ENCODE assay signal across 8 mouse cellular contexts in the genomic region with DNA sequence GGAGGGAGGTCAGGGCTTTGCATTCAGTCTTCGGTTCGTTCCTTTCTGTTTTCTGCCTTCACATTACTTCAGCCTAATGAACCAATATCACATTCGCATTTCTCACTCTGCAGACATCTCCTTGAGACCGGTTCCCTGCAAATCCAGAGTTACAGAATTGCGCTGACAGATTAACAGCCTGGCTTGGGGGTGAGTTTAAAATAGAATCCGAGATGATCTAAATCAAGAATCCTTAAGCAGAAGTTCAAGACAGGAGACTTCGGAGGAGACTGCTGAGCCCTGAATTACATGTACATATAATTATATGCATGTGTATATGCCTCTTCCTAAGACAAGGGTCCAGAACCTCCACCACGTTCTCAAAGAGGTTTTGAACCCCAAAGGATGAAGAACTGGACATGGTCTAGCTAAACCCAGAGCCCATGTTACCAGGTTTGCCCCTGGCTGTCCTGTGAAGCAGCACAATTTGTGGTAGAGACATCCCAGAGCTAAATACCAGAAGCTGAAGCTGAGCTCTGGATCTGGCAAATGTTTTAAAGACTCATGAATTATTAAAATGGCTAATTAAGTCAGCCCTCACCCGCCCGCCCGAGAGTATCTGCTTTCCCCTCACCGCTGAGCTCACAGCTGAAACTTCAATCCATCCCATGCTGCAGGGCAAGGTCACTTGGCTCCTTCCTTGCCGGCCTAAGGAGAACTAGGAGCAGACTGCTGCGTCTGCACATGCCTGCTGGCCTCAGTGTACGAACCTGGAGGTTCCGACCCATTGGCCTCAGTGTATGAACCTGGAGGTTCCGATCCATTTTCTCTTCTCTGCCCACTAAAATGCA. TPM values are rescaled to one million over a fixed set of nuclear protein-coding genes. Genes with fewer than 3 reads are reported as not detected.
A peak's percentile ranks its signal among the peaks of the same experiment; 100 is the strongest.
DNase-seq lines count a peak whose midpoint lies in the region; ATAC-seq lines count a peak whose summit lies in the region.

No protein-coding gene starts in this region.

- peak overlapping the region; percentile 37; the same call in 1 of the 2 replicates for H3K4me3 ChIP-seq in embryonic facial prominence, embryonic 10.5 days
- 0 out of 2 replicates have a peak overlapping the region, but pooled peaks have one; percentile 6 for H3K4me3 ChIP-seq in intestine, embryonic 14.5 days (ENCODE audit: low read depth, low read length)
- H3K4me3 ChIP-seq in midbrain, embryonic 11.5 days (ENCODE audit: low read depth, low read length) = no peak overlapping the region

- peaks cover 47% of the 10 kb centered on the region for H3K4me1 ChIP-seq in embryonic facial prominence, embryonic 10.5 days
- H3K4me1 ChIP-seq in intestine, embryonic 14.5 days (replicated peaks; ENCODE audit: control insufficient read depth, insufficient read depth, low read length) = peaks cover 38% of the 10 kb centered on the region
- H3K4me1 ChIP-seq in midbrain, embryonic 11.5 days (ENCODE audit: control insufficient read depth, insufficient read depth, low read length) = peaks cover 28% of the 10 kb centered on the region

- H3K36me3 ChIP-seq in embryonic facial prominence, embryonic 10.5 days (replicated peaks) = no peaks in the 10 kb centered on the region
- no peaks in the 10 kb centered on the region for H3K36me3 ChIP-seq in intestine, embryonic 14.5 days (ENCODE audit: control insufficient read depth, insufficient read depth, low read length)
- H3K36me3 ChIP-seq in midbrain, embryonic 11.5 days (ENCODE audit: control insufficient read depth, insufficient read depth, low read length) = no peaks in the 10 kb centered on the region

- H3K9ac ChIP-seq in intestine, embryonic 14.5 days (ENCODE audit: low read length) = peak overlapping the region; percentile 23; the same call in 1 of the 2 replicates
- H3K9ac ChIP-seq in midbrain, embryonic 11.5 days (ENCODE audit: low read length) = no peak overlapping the region

- no peak for ATAC-seq in intestine, embryonic 14.5 days (replicated peaks; ENCODE audit: low FRiP score, low TSS enrichment, low read depth)
- peak; percentile 72 for ATAC-seq in midbrain, embryonic 11.5 days (ENCODE audit: low FRiP score)
- no peak for ATAC-seq in inflammation-experienced regulatory T-cells, adult 6 months

- H3K27me3 ChIP-seq in embryonic facial prominence, embryonic 10.5 days (replicated peaks; ENCODE audit: low read depth, poor library complexity, severe bottlenecking) = peaks cover 25% of the 10 kb centered on the region
- H3K27me3 ChIP-seq in intestine, embryonic 14.5 days (replicated peaks; ENCODE audit: control insufficient read depth, insufficient read depth, low read length) = no peaks in the 10 kb centered on the region
- no peaks in the 10 kb centered on the region; the same call in 1 of the 2 replicates for H3K27me3 ChIP-seq in midbrain, embryonic 11.5 days (ENCODE audit: control insufficient read depth, insufficient read depth, low read length)

- H3K9me3 ChIP-seq in embryonic facial prominence, embryonic 10.5 days = no peaks in the 10 kb centered on the region
- no peaks in the 10 kb centered on the region for H3K9me3 ChIP-seq in intestine, embryonic 14.5 days (ENCODE audit: control insufficient read depth, low read length)
- no peaks in the 10 kb centered on the region for H3K9me3 ChIP-seq in midbrain, embryonic 11.5 days (ENCODE audit: control insufficient read depth, low read length)

- H3K27ac ChIP-seq in embryonic facial prominence, embryonic 10.5 days (replicated peaks) = no peak overlapping the region
- H3K27ac ChIP-seq in intestine, embryonic 14.5 days (ENCODE audit: low read depth) = peak overlapping the region; percentile 73
- H3K27ac ChIP-seq in midbrain, embryonic 11.5 days (ENCODE audit: low read depth, low read length) = no peak overlapping the region

- H3K4me2 ChIP-seq in intestine, embryonic 14.5 days (ENCODE audit: low read length) = peak overlapping the region; percentile 39
- H3K4me2 ChIP-seq in midbrain, embryonic 11.5 days = 0 out of 2 replicates have a peak overlapping the region, but pooled peaks have one; percentile 1

- WGBS in embryonic facial prominence, embryonic 10.5 days = 28% methylated on average over 17 of the region's 17 CpGs
- 38% methylated on average over 17 of the region's 17 CpGs for WGBS in intestine, embryonic 14.5 days
- 20% methylated on average over 17 of the region's 17 CpGs for WGBS in midbrain, embryonic 11.5 days

- peak; percentile 35 to 45 for DNase-seq in cerebellum, postnatal 10 days
- DNase-seq in cerebellum, adult 9-10 months = no peak
- DNase-seq in embryonic facial prominence, embryonic 10.5 days (ENCODE audit: low spot score) = peak; percentile 49
- peak; percentile 51 for DNase-seq in intestine, embryonic 14.5 days (ENCODE audit: low spot score)
- DNase-seq in midbrain, embryonic 11.5 days (ENCODE audit: low spot score, missing footprints) = peak; percentile 90
- DNase-seq in right cerebral cortex, postnatal 14 days = no peak
- DNase-seq in adrenal gland, postnatal 14 days = no peak

RNA-seq across cellular contexts. Expression of gene Calm2, which starts 14.1 kb away (rescaled TPM):
- 1,075 and 1,119 TPM in 2 replicates for polyA plus RNA-seq in embryonic facial prominence, embryonic 10.5 days (2016; fragmentation: Nextera tagmentation; extraction: Ambion mirVana)
- 1,068 and 1,168 TPM in 2 replicates for polyA plus RNA-seq in intestine, embryonic 14.5 days (2014; fragmentation: Nextera tagmentation; extraction: Ambion mirVana)
- polyA plus RNA-seq in midbrain, embryonic 11.5 days (2014; fragmentation: Nextera tagmentation; extraction: Ambion mirVana) = 1,326 and 1,445 TPM in 2 replicates
- 100 to 1,000 TPM; 610 to 787 (median 639) TPM for polyA plus RNA-seq in inflammation-experienced regulatory T-cells, adult 6 months (2017; shearing (Covaris generic))
- total RNA-seq in adrenal gland, postnatal 14 days (2021) = 430 and 435 TPM in 2 replicates

RNA-seq across cellular contexts. Expression of gene Stpg4, which starts 33.3 kb away (rescaled TPM):
- not detected in 2 replicates for polyA plus RNA-seq in embryonic facial prominence, embryonic 10.5 days (2016; fragmentation: Nextera tagmentation; extraction: Ambion mirVana)
- polyA plus RNA-seq in intestine, embryonic 14.5 days (2014; fragmentation: Nextera tagmentation; extraction: Ambion mirVana) = not detected in 2 replicates
- not detected in 2 replicates for polyA plus RNA-seq in midbrain, embryonic 11.5 days (2014; fragmentation: Nextera tagmentation; extraction: Ambion mirVana)
- under 1 TPM in 1 of 3 experiments, not detected in 2; 0.43 TPM for polyA plus RNA-seq in inflammation-experienced regulatory T-cells, adult 6 months (2017; shearing (Covaris generic))
- total RNA-seq in adrenal gland, postnatal 14 days (2021) = not detected in 2 replicates

Comparison
In these comparisons a context has a peak if more than half of its experiments do, and no peak if none do; other contexts are left out.
1. DNase-seq: peak in cerebellum, postnatal 10 days (2 of 2), embryonic facial prominence, embryonic 10.5 days (single experiment), intestine, embryonic 14.5 days (single experiment) and midbrain, embryonic 11.5 days (single experiment); none in cerebellum, adult 9-10 months (single experiment), right cerebral cortex, postnatal 14 days (single experiment) and adrenal gland, postnatal 14 days (single experiment).